Mouse (Mus musculus) limb, embryonic 11.5 days (tissue): ENCODE results near the gene Prss3. TPM values are rescaled to one million over a fixed set of nuclear protein-coding genes. Genes with fewer than 3 reads are reported as not detected.
"Not testable (repeated sequence)": the region's sequence is repeated elsewhere in the genome, so short reads cannot be mapped to it uniquely, and the experiment has no call there.

Experiments used
- ATAC-seq: fragments of 200-750 bp; cut with Nextera tagmentation; 2 replicates; pipeline ENCODE4 v1.8.0; 2017; ENCODE audit warnings: low read depth; ENCODE audit not compliant: insufficient number of reproducible peaks, low FRiP score, low TSS enrichment
- DNase-seq: peaks from one replicate; pipeline ENCODE4 v3.0.0-alpha.2; 2015; ENCODE audit warnings: low spot score
- H3K27ac ChIP-seq: fragments of 300-500 bp; sonication (generic); replicated peaks from 2 replicates; pipeline ENCODE4 v1.5.1; 2014; ENCODE audit warnings: low read depth, mild to moderate bottlenecking, low read length
- H3K27me3 ChIP-seq: fragments of 300-500 bp; sonication (generic); 2 replicates; pipeline ENCODE4 v1.6.1; 2014; ENCODE audit warnings: mild to moderate bottlenecking, low read length, mixed read lengths; ENCODE audit not compliant: control insufficient read depth, insufficient read depth
- H3K36me3 ChIP-seq: fragments of 300-500 bp; sonication (generic); 2 replicates; pipeline ENCODE4 v1.6.1; 2014; ENCODE audit warnings: mild to moderate bottlenecking, low read length, moderate library complexity, mixed read lengths; ENCODE audit not compliant: control insufficient read depth, insufficient read depth
- H3K4me1 ChIP-seq: fragments of 300-500 bp; sonication (generic); 2 replicates; pipeline ENCODE4 v1.6.1; 2014; ENCODE audit warnings: low read length, mixed read lengths; ENCODE audit not compliant: control insufficient read depth, insufficient read depth
- H3K4me2 ChIP-seq: fragments of 300-500 bp; sonication (generic); 2 replicates; pipeline ENCODE4 v1.6.1; 2014; ENCODE audit warnings: low read depth, mild to moderate bottlenecking, moderate library complexity; ENCODE audit not compliant: severe bottlenecking
- H3K4me3 ChIP-seq: fragments of 300-500 bp; sonication (generic); 2 replicates; pipeline ENCODE4 v1.5.1; 2014; ENCODE audit warnings: low read depth, low read length
- H3K9ac ChIP-seq: fragments of 300-500 bp; sonication (generic); 2 replicates; pipeline ENCODE4 v1.6.1; 2014; ENCODE audit warnings: mild to moderate bottlenecking, low read length
- H3K9me3 ChIP-seq: fragments of 300-500 bp; sonication (generic); 2 replicates; pipeline ENCODE4 v1.6.1; 2016; ENCODE audit warnings: low read length; ENCODE audit not compliant: control insufficient read depth
- WGBS: fragments of 180-500 bp; shearing (Covaris S2); extraction: QIAGEN DNeasy Blood & Tissue Kit; methylation state at CpG from one replicate; pipeline ENCODE4 v1.1.7; 2014; 5-methylcytosine and 5-hydroxymethylcytosine counted together
- polyA plus RNA-seq: library from polyadenylated mRNA; unstranded; fragments of >200 nt; fragmentation: Nextera tagmentation; extraction: Ambion mirVana; gene quantifications from 2 replicates; pipeline ENCODE4 v1.2.1, GENCODE M21; 2014

The Prss3 gene
- not detected in 2 replicates for polyA plus RNA-seq

DNA sequence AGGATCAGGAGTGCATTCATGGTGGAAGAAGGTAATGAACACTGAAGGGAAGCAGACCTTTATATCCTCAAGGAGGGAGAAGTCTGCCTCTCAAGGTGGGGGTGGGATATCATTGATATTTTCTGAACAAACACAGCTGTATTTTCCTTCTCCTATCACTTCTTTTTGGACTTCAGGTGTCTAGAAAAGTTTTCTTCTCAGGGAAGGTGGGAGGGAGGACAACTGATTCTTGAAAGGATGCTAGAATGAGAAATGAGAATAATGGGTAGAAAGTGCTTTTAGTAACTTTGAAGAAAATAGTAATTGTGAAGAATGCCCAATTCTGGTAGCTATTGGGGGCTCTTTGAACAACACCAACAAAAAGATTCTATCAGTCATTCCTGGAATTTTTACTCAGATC, at the start of gene Prss3:
TSS of gene Prss3 (minus strand) at position 101 of the 400 bp plus-strand sequence.
- not testable (repeated sequence) for H3K4me2 ChIP-seq, H3K4me3 ChIP-seq, DNase-seq, H3K4me1 ChIP-seq, H3K36me3 ChIP-seq, H3K27me3 ChIP-seq, H3K9ac ChIP-seq, ATAC-seq, H3K27ac ChIP-seq, H3K9me3 ChIP-seq

DNA sequence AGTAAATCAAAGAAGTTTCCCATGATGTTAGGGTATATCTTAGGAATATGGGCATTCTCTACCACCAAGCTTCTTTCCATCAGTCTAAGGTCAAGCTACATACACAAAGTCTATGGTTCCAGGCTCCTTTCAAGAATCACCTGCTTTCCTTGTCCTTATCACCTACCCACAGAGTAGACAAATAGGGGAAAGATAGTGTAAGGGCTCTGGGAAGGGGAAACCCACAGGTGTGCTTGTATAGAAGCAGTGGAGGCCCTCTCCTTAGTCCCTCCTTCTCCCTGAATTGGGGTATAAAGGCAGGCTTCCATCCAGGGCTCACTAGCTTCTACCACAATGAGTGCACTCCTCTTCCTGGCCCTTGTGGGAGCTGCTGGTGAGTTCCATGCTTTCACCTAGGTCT, 14.6 kb upstream of the Prss3 start, which contains the start of gene Gm5771:
TSS of gene Gm5771 (plus strand) at position 301 of the 400 bp plus-strand sequence.
- H3K27ac ChIP-seq, H3K27me3 ChIP-seq, H3K36me3 ChIP-seq, ATAC-seq, H3K9ac ChIP-seq, DNase-seq, H3K4me1 ChIP-seq, H3K9me3 ChIP-seq, H3K4me2 ChIP-seq, H3K4me3 ChIP-seq: not testable (repeated sequence)

DNA sequence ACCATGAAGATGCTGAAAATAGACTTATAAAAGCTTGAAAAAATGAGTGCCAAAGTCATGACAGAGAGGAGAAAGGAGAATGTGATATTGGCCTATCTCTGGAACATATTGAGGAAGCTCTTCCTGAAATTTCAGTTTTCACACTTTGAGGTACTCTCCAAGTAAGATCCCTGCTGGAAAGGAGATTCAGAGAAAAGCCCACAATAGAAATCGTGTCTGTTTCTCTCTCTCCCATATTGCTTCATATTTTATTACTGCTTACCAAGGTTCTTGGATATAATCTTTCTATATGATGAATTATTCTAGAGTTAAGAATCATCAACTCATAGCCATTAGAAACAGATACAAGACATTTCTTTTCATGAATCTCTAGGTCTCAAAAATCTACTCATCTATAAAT, 14.2 kb upstream of the Prss3 start:
- H3K9me3 ChIP-seq, H3K9ac ChIP-seq, H3K27ac ChIP-seq, ATAC-seq, H3K36me3 ChIP-seq, H3K4me1 ChIP-seq, H3K27me3 ChIP-seq, DNase-seq, H3K4me2 ChIP-seq, H3K4me3 ChIP-seq: not testable (repeated sequence)
- 70% methylated on average over 1 of the region's 1 CpGs for WGBS

DNA sequence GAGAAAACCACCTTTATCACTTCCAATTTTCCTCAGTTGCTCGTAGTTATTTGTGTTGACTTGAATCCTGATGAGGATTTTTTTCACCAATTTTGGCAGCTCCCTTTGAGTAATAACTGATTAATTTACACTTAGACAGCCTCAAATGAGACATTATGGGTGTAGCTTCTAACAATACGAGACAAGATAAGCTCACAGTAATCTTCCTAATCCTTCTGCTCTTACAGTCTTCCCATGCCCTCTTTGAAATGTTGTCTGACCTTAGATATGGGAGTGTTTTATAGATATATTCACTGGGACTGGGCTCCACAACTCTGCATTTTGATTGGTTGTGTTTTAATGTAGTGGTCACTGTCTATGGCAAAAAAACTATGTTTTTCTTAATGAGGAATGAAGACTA, 9.3 kb upstream of the Prss3 start:
- Histone ChIP-seq H3K9me3 (no peaks in the 10 kb centered on the region), H3K9ac (no peak overlapping the region), H3K36me3 (no peaks in the 10 kb centered on the region), H3K4me2 (no peak overlapping the region), H3K27ac (no peak overlapping the region), H3K4me3 (no peak overlapping the region), H3K4me1 (no peaks in the 10 kb centered on the region), H3K27me3 (no peaks in the 10 kb centered on the region)
- 82% methylated on average over 2 of the region's 2 CpGs for WGBS
- ATAC-seq, result no peak
- DNase-seq, result no peak

DNA sequence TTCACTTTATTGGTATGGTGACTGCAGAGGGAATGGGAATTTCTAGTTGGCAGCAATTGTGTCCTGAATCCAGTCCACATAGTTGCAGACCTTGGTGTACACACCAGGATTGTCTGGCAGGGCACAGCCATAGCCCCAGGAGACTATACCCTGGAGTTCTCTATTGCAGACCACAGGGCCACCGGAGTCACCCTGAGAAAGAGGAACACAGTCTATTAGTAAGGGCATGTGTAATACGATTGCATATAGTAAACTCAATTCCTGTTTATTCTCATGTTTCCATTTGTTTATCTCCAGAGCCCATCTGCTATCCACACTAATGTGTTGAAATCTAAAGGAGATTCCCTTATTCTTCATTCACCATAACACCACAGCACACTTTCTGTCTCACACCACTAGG, 3.7 kb downstream of the Prss3 start:
- not testable (repeated sequence) for H3K9me3 ChIP-seq, H3K27me3 ChIP-seq, H3K4me3 ChIP-seq, H3K4me2 ChIP-seq, ATAC-seq, H3K9ac ChIP-seq, H3K27ac ChIP-seq, DNase-seq, H3K4me1 ChIP-seq, H3K36me3 ChIP-seq
- 93% methylated on average over 2 of the region's 2 CpGs for WGBS

GRCm38 (mm10) chr6:41353932-41354331, 23.5 kb downstream of the Prss3 start, which contains the start of gene Try10:
Try10 (plus strand) TSS chr6:41354105.
- Histone ChIP-seq H3K27me3 (no peaks in the 10 kb centered on the region), H3K36me3 (no peaks in the 10 kb centered on the region), H3K9ac (no peak within 1 kb of the TSS), H3K4me1 (no peaks in the 10 kb centered on the region), H3K9me3 (no peaks in the 10 kb centered on the region), H3K4me2 (no peak within 1 kb of the TSS), H3K4me3 (no peak within 1 kb of the TSS), H3K27ac (no peak within 1 kb of the TSS)
- ATAC-seq (no peak), DNase-seq (no peak)
- 82% methylated on average over 2 of the region's 2 CpGs for WGBS

Other genes with a start within 250 kb of the Prss3 start
- gene Try4, start 75.4 kb downstream of the Prss3 start, polyA plus RNA-seq, result not detected in 2 replicates
- gene Try5, start 60.8 kb downstream of the Prss3 start, polyA plus RNA-seq, result not detected in 2 replicates
- not detected in 2 replicates for gene Try10, start 23.6 kb downstream of the Prss3 start, polyA plus RNA-seq
- gene Gm5771, start 14.7 kb upstream of the Prss3 start, polyA plus RNA-seq, result not detected in 2 replicates
- gene Gm10334, start 68.5 kb upstream of the Prss3 start, polyA plus RNA-seq, result not detected in 2 replicates
- not detected in 2 replicates for gene Prss1, start 81.3 kb upstream of the Prss3 start, polyA plus RNA-seq
- not detected in 2 replicates for gene Prss2, start 144.1 kb upstream of the Prss3 start, polyA plus RNA-seq
- gene Ephb6, start 227.8 kb upstream of the Prss3 start, polyA plus RNA-seq, result 14.8 and 14.9 TPM in 2 replicates